Mouse (Mus musculus) cerebellum, postnatal 10 days (tissue): Measurements from ENCODE around the gene Stx11.

Source experiments
- DNase-seq, 2 experiments: peaks; one replicate each; pipeline ENCODE4 v3.0.0; 2021; ENCODE audit warnings: mixed read lengths in 2 of 2

The Stx11 gene

GRCm38 (mm10) chr10:12911981-12912530 lies 52.0 kb downstream of the Stx11 start:
- DNase-seq, result peak; percentile 36 to 55

DNA sequence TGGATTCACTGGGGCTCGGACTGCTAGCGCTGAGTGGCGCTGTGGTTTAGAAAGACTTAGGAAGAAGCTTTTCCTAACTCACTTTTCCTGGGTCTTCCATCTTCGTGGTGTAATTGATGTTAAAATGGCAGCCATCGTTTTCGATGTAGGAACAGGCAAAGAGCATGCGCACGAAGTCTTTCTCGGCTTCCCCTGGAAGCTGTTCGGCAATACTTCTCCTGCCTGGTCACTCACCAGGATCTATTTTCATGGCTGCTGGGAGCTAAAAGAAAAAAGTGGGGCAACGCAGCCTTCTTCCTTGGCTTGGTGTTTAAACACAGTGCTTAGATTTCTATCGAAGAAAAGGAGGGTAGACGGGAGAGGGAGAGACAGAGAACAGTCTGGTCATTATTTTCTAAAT lies 52.6 kb downstream of the Stx11 start:
- DNase-seq, result no peak

DNA sequence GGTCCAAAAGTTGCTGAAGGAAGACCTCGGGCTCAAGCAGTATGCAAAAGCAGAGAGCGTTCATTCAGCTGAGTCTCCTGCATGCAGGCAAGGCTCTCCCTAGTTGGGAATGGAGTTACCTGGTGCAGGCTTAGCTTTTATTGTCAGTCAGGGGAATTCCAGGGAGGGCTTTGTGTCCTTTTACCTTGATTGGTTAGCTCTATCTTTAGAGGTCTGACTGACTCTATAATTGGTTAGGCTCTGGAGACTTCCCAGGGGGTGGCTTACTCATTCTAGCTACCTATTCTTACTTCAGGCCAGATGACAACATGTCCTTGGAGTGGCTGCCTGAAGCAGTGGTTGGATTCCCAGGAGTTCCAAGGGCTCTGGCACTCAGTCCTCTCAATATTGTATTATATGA lies 54.2 kb downstream of the Stx11 start:
- DNase-seq, result no peak

GRCm38 (mm10) chr10:12909179-12909578 lies 54.9 kb downstream of the Stx11 start:
- DNase-seq, result no peak

DNA sequence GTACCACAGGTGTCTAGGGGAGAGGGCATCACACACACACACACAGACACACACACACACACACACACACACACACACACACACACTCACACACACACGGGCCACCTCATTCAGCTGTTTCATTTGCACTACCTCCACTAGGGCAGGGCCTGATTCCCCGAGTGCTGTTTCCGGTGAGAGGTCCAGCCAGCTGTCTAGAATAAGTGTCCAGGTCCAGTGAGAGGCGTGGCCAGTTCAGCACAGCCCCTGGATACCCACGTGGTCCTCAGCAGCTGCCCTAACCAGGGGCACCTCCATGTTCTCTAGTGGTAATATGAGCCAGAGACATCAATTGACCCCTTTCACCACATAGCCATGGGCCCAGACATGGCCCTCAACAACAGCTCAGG lies 60.0 kb downstream of the Stx11 start:
- DNase-seq, result no peak

DNA sequence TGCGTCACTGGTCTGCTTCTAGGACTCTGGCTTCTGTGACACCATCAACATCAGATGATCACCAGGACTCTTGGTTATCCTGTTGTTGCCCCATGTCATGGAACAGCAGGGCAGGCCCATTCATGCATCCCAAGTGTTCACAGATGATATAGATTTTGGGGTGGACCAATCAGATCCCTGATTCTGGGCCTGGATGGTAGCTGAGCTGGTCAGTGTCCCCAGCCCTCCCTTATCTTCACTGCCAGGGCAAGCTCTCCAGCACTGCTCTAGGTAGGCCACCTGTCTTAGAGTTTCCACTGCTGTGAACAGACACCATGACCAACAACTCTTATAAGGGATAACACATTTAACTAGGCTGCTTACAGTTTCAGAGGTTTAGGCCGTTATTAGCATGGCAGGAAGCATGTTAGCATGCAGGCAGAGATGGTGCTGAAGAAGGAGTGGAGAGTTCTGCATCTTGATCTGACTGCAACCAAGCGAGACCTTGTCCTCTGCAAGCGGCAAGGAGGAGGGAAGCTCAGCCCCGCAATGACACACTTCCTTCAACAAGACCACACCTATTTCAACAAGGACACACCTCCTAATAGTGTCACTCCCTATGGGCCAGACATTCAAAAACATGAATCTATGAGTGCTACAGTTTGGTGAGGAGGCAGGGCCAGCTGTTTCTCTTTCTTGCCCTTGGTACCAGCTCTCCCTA lies 60.5 kb downstream of the Stx11 start:
- no peak for DNase-seq

DNA sequence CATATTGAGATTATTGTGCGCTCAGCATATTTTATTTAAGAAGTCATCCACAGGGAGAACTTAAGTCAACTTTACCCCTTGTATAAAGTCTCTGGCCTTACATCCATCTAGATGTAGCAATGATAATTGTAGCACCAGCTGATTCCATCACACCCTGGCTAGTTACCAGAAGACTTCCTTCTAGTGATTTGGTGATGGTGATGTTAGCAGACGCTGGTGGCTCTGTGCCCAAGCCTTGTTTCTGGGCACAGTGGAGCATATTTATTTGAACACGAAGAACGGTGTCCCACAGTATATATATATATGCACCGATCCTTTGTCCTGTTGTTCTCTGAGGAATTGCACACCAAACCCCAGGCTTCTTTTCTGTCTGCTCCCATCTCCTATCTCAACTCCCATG lies 64.2 kb downstream of the Stx11 start:
- DNase-seq, result peak; percentile 55 to 66

GRCm38 (mm10) chr10:12893339-12893738 lies 70.8 kb downstream of the Stx11 start:
- no peak for DNase-seq

DNA sequence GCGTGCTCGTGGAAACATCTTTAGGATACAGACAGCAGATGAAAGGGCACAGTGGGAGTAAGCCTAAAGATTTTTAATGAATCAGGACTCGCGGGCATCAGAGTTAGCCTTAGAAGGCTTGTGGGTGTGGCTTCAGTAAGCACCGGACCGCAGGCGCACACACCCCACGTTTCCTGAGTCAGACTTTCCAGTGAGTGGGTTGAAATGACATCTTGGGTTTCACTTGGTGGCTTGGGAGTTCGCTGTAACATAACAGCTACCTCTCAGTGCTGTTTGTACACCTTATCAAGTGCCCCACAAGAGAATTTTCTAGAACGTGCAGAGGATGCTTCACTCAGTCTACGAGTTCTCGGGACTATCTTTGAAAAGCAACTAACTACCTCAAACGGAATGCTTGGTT lies 75.7 kb downstream of the Stx11 start:
- no peak for DNase-seq
